Mouse (Mus musculus): ENCODE data around the gene Cblb. TPM values are rescaled to one million over a fixed set of nuclear protein-coding genes. Genes with fewer than 3 reads are reported as not detected.

Gene Cblb
- total and polyA plus RNA-seq, 2 experiments from 2014 or later: 3.4 to 10.4 TPM

DNA sequence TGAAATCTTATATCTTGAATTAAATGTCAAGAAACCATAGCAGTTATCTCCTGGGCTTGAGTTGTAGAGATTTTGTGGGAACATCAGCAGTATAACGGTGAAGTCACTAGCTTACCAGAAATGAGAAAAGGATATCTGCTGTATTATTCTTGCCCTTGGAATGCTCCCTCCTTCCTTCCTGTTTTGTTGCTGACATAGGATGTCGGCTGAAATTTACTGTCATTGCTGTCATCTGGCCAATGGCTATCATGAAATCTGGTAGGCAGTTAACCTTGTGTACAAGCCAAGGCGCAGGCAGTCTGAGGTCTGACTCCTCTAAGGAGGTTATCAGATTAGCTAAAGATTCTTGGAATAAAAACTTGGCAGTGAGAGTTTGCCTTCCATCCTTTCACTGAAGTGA is 18.0 kb upstream of the Cblb start:
- H3K9me3 ChIP-seq (replicated peaks; ENCODE audit: control insufficient read depth, low read length): no peaks in the 10 kb centered on the region
- DNase-seq (ENCODE audit: low spot score): no peak
- no peaks in the 10 kb centered on the region for H3K27me3 ChIP-seq (ENCODE audit: control insufficient read depth, insufficient read depth, low read length)
- H3K27ac ChIP-seq (ENCODE audit: low read depth): no peak overlapping the region
- H3K36me3 ChIP-seq (replicated peaks; ENCODE audit: control insufficient read depth, insufficient read depth, low read length): no peaks in the 10 kb centered on the region
- ATAC-seq (ENCODE audit: insufficient read depth, low read depth): no peak
- WGBS: 41% methylated on average over 3 of the region's 3 CpGs
- TF ChIP-seq EP300 (IDR thresholded peaks at IDR 0.05; ENCODE audit: low read depth) (no peak), CTCF (IDR thresholded peaks at IDR 0.05; ENCODE audit: low read depth) (no peak)
- no peak overlapping the region for H3K4me2 ChIP-seq (ENCODE audit: low read depth, low read length)
- no peak overlapping the region for H3K4me3 ChIP-seq (ENCODE audit: low read depth, low read length)
- H3K9ac ChIP-seq (replicated peaks; ENCODE audit: low read depth, low read length): no peak overlapping the region
- peaks cover 12% of the 10 kb centered on the region; the same call in 1 of the 2 replicates for H3K4me1 ChIP-seq (ENCODE audit: control insufficient read depth, insufficient read depth)

- WGBS: 83% methylated on average over 2 of the region's 2 CpGs
These were observed 17.2 kb upstream of the Cblb start for GRCm38 (mm10) chr16:52013812-52014211.

DNA sequence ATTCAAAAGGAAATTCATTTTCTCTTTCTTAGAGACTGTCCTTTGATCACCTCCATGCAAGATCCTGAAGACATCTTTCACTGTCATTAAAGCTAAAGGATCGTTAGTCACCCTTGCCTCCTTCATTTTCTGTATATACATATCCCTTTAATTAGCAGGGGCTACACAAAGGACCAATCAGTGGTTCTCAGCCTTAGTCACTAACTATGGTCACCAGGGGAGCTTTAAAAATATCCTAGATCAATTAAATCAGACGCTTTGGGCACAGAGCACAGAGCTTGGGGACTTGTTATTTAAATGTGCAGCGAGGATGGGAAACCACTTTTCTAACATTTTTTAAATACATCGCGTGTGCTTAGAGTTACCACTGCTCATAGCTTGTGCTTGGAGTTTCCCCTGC is 7.6 kb upstream of the Cblb start:
- no peaks in the 10 kb centered on the region for H3K4me1 ChIP-seq (ENCODE audit: control insufficient read depth, insufficient read depth)
- no peak overlapping the region for H3K9ac ChIP-seq (replicated peaks; ENCODE audit: low read depth, low read length)
- WGBS: 83% methylated on average over 5 of the region's 5 CpGs
- H3K27me3 ChIP-seq (ENCODE audit: control insufficient read depth, insufficient read depth, low read length): no peaks in the 10 kb centered on the region
- DNase-seq (ENCODE audit: low spot score) (no peak), ATAC-seq (ENCODE audit: insufficient read depth, low read depth) (no peak)
- no peak overlapping the region for H3K27ac ChIP-seq (ENCODE audit: low read depth)
- H3K4me2 ChIP-seq (ENCODE audit: low read depth, low read length): no peak overlapping the region
- H3K36me3 ChIP-seq (replicated peaks; ENCODE audit: control insufficient read depth, insufficient read depth, low read length): no peaks in the 10 kb centered on the region
- no peak overlapping the region for H3K4me3 ChIP-seq (ENCODE audit: low read depth, low read length)
- no peak for TF ChIP-seq EP300 (IDR thresholded peaks at IDR 0.05; ENCODE audit: low read depth)
- no peak for TF ChIP-seq CTCF (IDR thresholded peaks at IDR 0.05; ENCODE audit: low read depth)
- no peaks in the 10 kb centered on the region for H3K9me3 ChIP-seq (replicated peaks; ENCODE audit: control insufficient read depth, low read length)

More at GRCm38 (mm10) chr16:52013812-52014211, 17.2 kb upstream of the Cblb start:
- Histone ChIP-seq H3K4me3 (ENCODE audit: low read depth, low read length) (no peak overlapping the region), H3K27ac (ENCODE audit: low read depth) (no peak overlapping the region), H3K9ac (replicated peaks; ENCODE audit: low read depth, low read length) (no peak overlapping the region), H3K36me3 (replicated peaks; ENCODE audit: control insufficient read depth, insufficient read depth, low read length) (no peaks in the 10 kb centered on the region), H3K27me3 (ENCODE audit: control insufficient read depth, insufficient read depth, low read length) (no peaks in the 10 kb centered on the region), H3K4me1 (ENCODE audit: control insufficient read depth, insufficient read depth) (0 out of 2 replicates have a peak, but pooled peaks cover 4% of the 10 kb centered on the region), H3K9me3 (replicated peaks; ENCODE audit: control insufficient read depth, low read length) (no peaks in the 10 kb centered on the region), H3K4me2 (ENCODE audit: low read depth, low read length) (no peak overlapping the region)
- no peak for TF ChIP-seq CTCF (IDR thresholded peaks at IDR 0.05; ENCODE audit: low read depth)
- no peak for TF ChIP-seq EP300 (IDR thresholded peaks at IDR 0.05; ENCODE audit: low read depth)
- ATAC-seq (ENCODE audit: insufficient read depth, low read depth) (no peak), DNase-seq (ENCODE audit: low spot score) (no peak)

DNA sequence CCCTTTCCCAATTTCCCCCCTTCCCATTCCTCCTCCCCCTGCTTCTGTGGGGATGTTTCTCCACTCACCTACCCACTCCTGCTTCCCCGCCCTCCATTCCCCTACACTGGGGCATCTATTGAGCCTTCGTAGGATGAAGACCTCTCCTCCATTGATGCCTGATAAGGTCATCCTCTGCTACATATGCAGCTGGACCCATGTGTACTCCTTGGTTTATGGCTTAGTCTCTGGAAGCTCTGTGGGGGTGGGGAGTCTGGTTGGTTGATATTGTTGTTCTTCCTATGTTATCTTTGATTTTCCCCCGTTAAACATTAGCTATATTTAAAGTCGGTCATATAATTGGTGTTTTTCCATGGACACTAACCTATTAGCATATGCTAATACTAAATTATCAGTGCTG is 3.7 kb upstream of the Cblb start:
- Histone ChIP-seq H3K27me3 (ENCODE audit: control insufficient read depth, insufficient read depth, low read length) (no peaks in the 10 kb centered on the region), H3K9me3 (replicated peaks; ENCODE audit: control insufficient read depth, low read length) (no peaks in the 10 kb centered on the region), H3K4me1 (ENCODE audit: control insufficient read depth, insufficient read depth) (peaks cover 7% of the 10 kb centered on the region; the same call in 1 of the 2 replicates), H3K4me3 (ENCODE audit: low read depth, low read length) (no peak overlapping the region), H3K4me2 (ENCODE audit: low read depth, low read length) (no peak overlapping the region), H3K9ac (replicated peaks; ENCODE audit: low read depth, low read length) (no peak overlapping the region), H3K27ac (ENCODE audit: low read depth) (no peak overlapping the region), H3K36me3 (replicated peaks; ENCODE audit: control insufficient read depth, insufficient read depth, low read length) (no peaks in the 10 kb centered on the region)
- ATAC-seq (ENCODE audit: insufficient read depth, low read depth) (no peak), DNase-seq (ENCODE audit: low spot score) (no peak)
- 85% methylated on average over 4 of the region's 4 CpGs for WGBS
- no peak for TF ChIP-seq CTCF (IDR thresholded peaks at IDR 0.05; ENCODE audit: low read depth)
- TF ChIP-seq EP300 (IDR thresholded peaks at IDR 0.05; ENCODE audit: low read depth): no peak

DNA sequence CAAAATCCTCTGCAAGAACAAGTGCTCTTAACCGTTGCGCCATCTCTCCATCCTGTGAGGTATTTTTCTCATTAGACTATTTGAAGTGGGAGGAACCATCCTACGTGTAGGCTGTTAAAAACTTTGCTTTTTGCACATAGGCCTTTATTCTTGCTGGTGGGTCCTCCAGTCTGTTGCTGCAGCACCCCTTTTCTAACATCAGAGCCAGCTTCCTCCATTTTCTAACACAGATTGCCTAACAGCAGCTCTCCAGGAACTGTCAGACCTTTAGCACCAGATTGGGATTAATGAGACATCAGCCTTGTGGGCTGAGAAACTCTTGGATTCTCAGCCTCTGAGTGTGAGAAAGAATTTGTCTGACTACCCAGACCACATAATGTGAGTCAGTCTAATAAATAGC is 2.0 kb upstream of the Cblb start:
- WGBS: 92% methylated on average over 3 of the region's 3 CpGs
- no peak overlapping the region for H3K4me3 ChIP-seq (ENCODE audit: low read depth, low read length)
- H3K4me1 ChIP-seq (ENCODE audit: control insufficient read depth, insufficient read depth): peaks cover 12% of the 10 kb centered on the region
- H3K36me3 ChIP-seq (replicated peaks; ENCODE audit: control insufficient read depth, insufficient read depth, low read length): no peaks in the 10 kb centered on the region
- no peak for DNase-seq (ENCODE audit: low spot score)
- H3K4me2 ChIP-seq (ENCODE audit: low read depth, low read length): no peak overlapping the region
- H3K9ac ChIP-seq (replicated peaks; ENCODE audit: low read depth, low read length): no peak overlapping the region
- H3K9me3 ChIP-seq (replicated peaks; ENCODE audit: control insufficient read depth, low read length): no peaks in the 10 kb centered on the region
- TF ChIP-seq EP300 (IDR thresholded peaks at IDR 0.05; ENCODE audit: low read depth) (no peak), CTCF (IDR thresholded peaks at IDR 0.05; ENCODE audit: low read depth) (no peak)
- no peak overlapping the region for H3K27ac ChIP-seq (ENCODE audit: low read depth)
- no peak for ATAC-seq (ENCODE audit: insufficient read depth, low read depth)
- H3K27me3 ChIP-seq (ENCODE audit: control insufficient read depth, insufficient read depth, low read length): no peaks in the 10 kb centered on the region

DNA sequence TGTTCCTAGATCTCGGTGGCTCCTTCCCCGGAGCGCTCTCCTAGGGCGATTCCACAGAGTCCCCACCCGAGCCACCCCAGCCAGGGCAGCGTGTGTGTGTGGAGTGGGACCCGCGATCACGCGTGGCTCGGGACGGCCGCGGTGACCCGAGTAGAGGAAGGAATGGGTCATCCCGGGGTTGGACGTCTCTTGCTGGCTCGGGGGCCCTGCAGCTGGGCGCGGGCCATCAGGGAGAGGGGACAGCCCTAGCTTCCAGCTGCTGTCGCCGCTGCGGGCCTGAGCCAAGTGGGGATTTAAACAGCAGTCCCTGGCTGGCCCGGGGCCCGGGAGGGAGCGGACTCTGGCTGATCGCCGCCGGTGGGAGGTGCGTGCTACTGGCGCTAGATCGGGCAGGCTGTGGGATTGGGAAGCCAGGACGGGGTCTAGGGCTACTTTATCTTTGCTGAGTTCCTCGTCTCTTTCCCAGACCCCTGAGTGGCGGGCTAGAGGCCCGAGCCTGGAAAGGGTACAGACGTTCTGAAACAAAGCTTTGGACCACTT is 757 bp downstream of the Cblb start:
- Histone ChIP-seq H3K27me3 (ENCODE audit: control insufficient read depth, insufficient read depth, low read length) (no peaks in the 10 kb centered on the region), H3K27ac (ENCODE audit: low read depth) (peak overlapping the region; percentile 95), H3K4me3 (ENCODE audit: low read depth, low read length) (peak overlapping the region; percentile 78), H3K36me3 (replicated peaks; ENCODE audit: control insufficient read depth, insufficient read depth, low read length) (peaks cover 18% of the 10 kb centered on the region), H3K9me3 (replicated peaks; ENCODE audit: control insufficient read depth, low read length) (no peaks in the 10 kb centered on the region), H3K4me1 (ENCODE audit: control insufficient read depth, insufficient read depth) (peaks cover 30% of the 10 kb centered on the region), H3K9ac (replicated peaks; ENCODE audit: low read depth, low read length) (peak overlapping the region; percentile 72), H3K4me2 (ENCODE audit: low read depth, low read length) (peak overlapping the region; percentile 62)
- peak; percentile 22; the same call in 1 of the 2 replicates for TF ChIP-seq EP300 (IDR thresholded peaks at IDR 0.05; ENCODE audit: low read depth)
- TF ChIP-seq CTCF (IDR thresholded peaks at IDR 0.05; ENCODE audit: low read depth): no peak
- ATAC-seq (ENCODE audit: insufficient read depth, low read depth): peak; percentile 85
- DNase-seq (ENCODE audit: low spot score): peak; percentile 88
- WGBS: under 1% methylated on average over 36 of the region's 37 CpGs
